Mouse (Mus musculus) skeletal muscle tissue, adult 2 months (tissue): ENCODE data around the gene Sgcb.

ENCODE experiments used
- DNase-seq: peaks from one replicate; pipeline ENCODE4 v3.0.0-alpha.2; 2012; ENCODE audit warnings: low read depth, low spot score

Gene Sgcb

GRCm38 (mm10) chr5:73647261-73647900, at the start of gene Sgcb:
TSS of gene Sgcb (minus strand) at chr5:73647790.
- peak; percentile 84 for DNase-seq

- DNase-seq, result no peak
Observed at GRCm38 (mm10) chr5:73694254-73695015, 46.8 kb upstream of the Sgcb start.

GRCm38 (mm10) chr5:73693778-73694177, 46.2 kb upstream of the Sgcb start:
- no peak for DNase-seq

GRCm38 (mm10) chr5:73691723-73692520, 44.3 kb upstream of the Sgcb start:
- DNase-seq, result no peak

- no peak for DNase-seq
Observed at GRCm38 (mm10) chr5:73690146-73690545, 42.6 kb upstream of the Sgcb start.

- no peak for DNase-seq
Observed at GRCm38 (mm10) chr5:73688576-73688975, 41.0 kb upstream of the Sgcb start.

GRCm38 (mm10) chr5:73686149-73686548, 38.6 kb upstream of the Sgcb start:
- DNase-seq, result peak; percentile 11

GRCm38 (mm10) chr5:73683706-73684409, 36.3 kb upstream of the Sgcb start:
- no peak for DNase-seq

- DNase-seq, result no peak
Observed at GRCm38 (mm10) chr5:73683221-73683620, 35.6 kb upstream of the Sgcb start.

GRCm38 (mm10) chr5:73676626-73677025, 29.0 kb upstream of the Sgcb start:
- DNase-seq, result no peak

GRCm38 (mm10) chr5:73675604-73676003, 28.0 kb upstream of the Sgcb start:
- no peak for DNase-seq

- DNase-seq, result no peak
Observed at GRCm38 (mm10) chr5:73669386-73669785, 21.8 kb upstream of the Sgcb start.

GRCm38 (mm10) chr5:73667877-73668276, 20.3 kb upstream of the Sgcb start:
- DNase-seq, result no peak

- no peak for DNase-seq
Observed at GRCm38 (mm10) chr5:73666695-73667094, 19.1 kb upstream of the Sgcb start.

GRCm38 (mm10) chr5:73651855-73652201, 4.2 kb upstream of the Sgcb start:
- no peak for DNase-seq

GRCm38 (mm10) chr5:73651061-73651854, 3.7 kb upstream of the Sgcb start, which contains the start of gene Spata18:
TSS of gene Spata18 (plus strand) at chr5:73651379.
- DNase-seq, result no peak

GRCm38 (mm10) chr5:73650365-73650964, 2.9 kb upstream of the Sgcb start:
- no peak for DNase-seq

GRCm38 (mm10) chr5:73642091-73642490, 5.5 kb downstream of the Sgcb start:
- DNase-seq, result no peak

- no peak for DNase-seq
Observed at GRCm38 (mm10) chr5:73641058-73641457, 6.5 kb downstream of the Sgcb start.

- DNase-seq, result peak; percentile 12
Observed at GRCm38 (mm10) chr5:73637337-73638107, 10.1 kb downstream of the Sgcb start.
